Mouse (Mus musculus): Measurements from ENCODE around the gene Serpinb7. TPM values are rescaled to one million over a fixed set of nuclear protein-coding genes. Genes with fewer than 3 reads are reported as not detected.

Serpinb7 gene
- 0.35 and 0.45 TPM in 2 replicates for polyA plus RNA-seq (2015; fragmentation: Nextera tagmentation; extraction: Ambion mirVana)

GRCm38 (mm10) chr1:107399355-107399754, at the start of gene Serpinb7:
TSS of gene Serpinb7 (plus strand) at chr1:107399655.
- H3K27ac ChIP-seq (ENCODE audit: low read length) = no peak within 1 kb of the TSS
- no peak within 1 kb of the TSS for H3K4me3 ChIP-seq (replicated peaks; ENCODE audit: low read length)
- H3K36me3 ChIP-seq (ENCODE audit: control insufficient read depth, insufficient read depth, low read length) = no peaks in the 10 kb centered on the region
- no peaks in the 10 kb centered on the region for H3K4me1 ChIP-seq (ENCODE audit: control insufficient read depth, insufficient read depth, low read length)
- H3K9ac ChIP-seq (ENCODE audit: low read length) = no peak within 1 kb of the TSS
- no peaks in the 10 kb centered on the region for H3K9me3 ChIP-seq (replicated peaks; ENCODE audit: control insufficient read depth, low read length)
- H3K4me2 ChIP-seq (ENCODE audit: low read depth, low read length) = no peak within 1 kb of the TSS
- 74% methylated on average over 3 of the region's 3 CpGs for WGBS
- no peaks in the 10 kb centered on the region for H3K27me3 ChIP-seq (ENCODE audit: control insufficient read depth, insufficient read depth, low read length)
- ATAC-seq (ENCODE audit: insufficient read depth, low FRiP score) = no peak

GRCm38 (mm10) chr1:107350392-107350791, 49.1 kb upstream of the Serpinb7 start:
- Histone ChIP-seq H3K4me3 (replicated peaks; ENCODE audit: low read length) (no peak overlapping the region), H3K4me2 (ENCODE audit: low read depth, low read length) (no peak overlapping the region), H3K4me1 (ENCODE audit: control insufficient read depth, insufficient read depth, low read length) (no peaks in the 10 kb centered on the region), H3K27me3 (ENCODE audit: control insufficient read depth, insufficient read depth, low read length) (no peaks in the 10 kb centered on the region), H3K27ac (ENCODE audit: low read length) (no peak overlapping the region), H3K9me3 (replicated peaks; ENCODE audit: control insufficient read depth, low read length) (no peaks in the 10 kb centered on the region), H3K9ac (ENCODE audit: low read length) (no peak overlapping the region), H3K36me3 (ENCODE audit: control insufficient read depth, insufficient read depth, low read length) (no peaks in the 10 kb centered on the region)
- 31% methylated on average over 3 of the region's 3 CpGs for WGBS
- no peak for ATAC-seq (ENCODE audit: insufficient read depth, low FRiP score)

- H3K27me3 ChIP-seq (ENCODE audit: control insufficient read depth, insufficient read depth, low read length) = no peaks in the 10 kb centered on the region
- H3K4me1 ChIP-seq (ENCODE audit: control insufficient read depth, insufficient read depth, low read length) = no peaks in the 10 kb centered on the region
- H3K9ac ChIP-seq (ENCODE audit: low read length) = no peak overlapping the region
- no peak for ATAC-seq (ENCODE audit: insufficient read depth, low FRiP score)
- 42% methylated on average over 2 of the region's 2 CpGs for WGBS
- no peak overlapping the region for H3K4me3 ChIP-seq (replicated peaks; ENCODE audit: low read length)
- H3K9me3 ChIP-seq (replicated peaks; ENCODE audit: control insufficient read depth, low read length) = no peaks in the 10 kb centered on the region
- no peaks in the 10 kb centered on the region for H3K36me3 ChIP-seq (ENCODE audit: control insufficient read depth, insufficient read depth, low read length)
- no peak overlapping the region for H3K27ac ChIP-seq (ENCODE audit: low read length)
- no peak overlapping the region for H3K4me2 ChIP-seq (ENCODE audit: low read depth, low read length)
These were observed 48.3 kb upstream of the Serpinb7 start for GRCm38 (mm10) chr1:107351115-107351514.

- Histone ChIP-seq H3K27me3 (ENCODE audit: control insufficient read depth, insufficient read depth, low read length) (no peaks in the 10 kb centered on the region), H3K27ac (ENCODE audit: low read length) (no peak overlapping the region), H3K4me2 (ENCODE audit: low read depth, low read length) (no peak overlapping the region), H3K9me3 (replicated peaks; ENCODE audit: control insufficient read depth, low read length) (no peaks in the 10 kb centered on the region), H3K4me1 (ENCODE audit: control insufficient read depth, insufficient read depth, low read length) (no peaks in the 10 kb centered on the region), H3K9ac (ENCODE audit: low read length) (no peak overlapping the region), H3K4me3 (replicated peaks; ENCODE audit: low read length) (no peak overlapping the region), H3K36me3 (ENCODE audit: control insufficient read depth, insufficient read depth, low read length) (no peaks in the 10 kb centered on the region)
- no peak for ATAC-seq (ENCODE audit: insufficient read depth, low FRiP score)
- WGBS = 22% methylated on average over 3 of the region's 3 CpGs
These were observed 46.4 kb upstream of the Serpinb7 start for GRCm38 (mm10) chr1:107353046-107353445.

- Histone ChIP-seq H3K36me3 (ENCODE audit: control insufficient read depth, insufficient read depth, low read length) (no peaks in the 10 kb centered on the region), H3K27ac (ENCODE audit: low read length) (no peak within 1 kb of the TSS), H3K9ac (ENCODE audit: low read length) (no peak within 1 kb of the TSS), H3K4me3 (replicated peaks; ENCODE audit: low read length) (no peak within 1 kb of the TSS), H3K9me3 (replicated peaks; ENCODE audit: control insufficient read depth, low read length) (no peaks in the 10 kb centered on the region), H3K4me2 (ENCODE audit: low read depth, low read length) (no peak within 1 kb of the TSS), H3K4me1 (ENCODE audit: control insufficient read depth, insufficient read depth, low read length) (no peaks in the 10 kb centered on the region), H3K27me3 (ENCODE audit: control insufficient read depth, insufficient read depth, low read length) (no peaks in the 10 kb centered on the region)
- whole genome bisulfite sequencing = 59% methylated on average over 1 of the region's 1 CpGs
- no peak for ATAC-seq (ENCODE audit: insufficient read depth, low FRiP score)
These were observed 38.6 kb upstream of the Serpinb7 start, which contains the start of gene Serpinb11 for GRCm38 (mm10) chr1:107360898-107361297. TSS of gene Serpinb11 (plus strand) at chr1:107361198.

GRCm38 (mm10) chr1:107365973-107366372, 33.5 kb upstream of the Serpinb7 start:
- ATAC-seq (ENCODE audit: insufficient read depth, low FRiP score) = no peak
- Histone ChIP-seq H3K4me3 (replicated peaks; ENCODE audit: low read length) (no peak overlapping the region), H3K36me3 (ENCODE audit: control insufficient read depth, insufficient read depth, low read length) (no peaks in the 10 kb centered on the region), H3K9ac (ENCODE audit: low read length) (no peak overlapping the region), H3K4me1 (ENCODE audit: control insufficient read depth, insufficient read depth, low read length) (no peaks in the 10 kb centered on the region), H3K9me3 (replicated peaks; ENCODE audit: control insufficient read depth, low read length) (no peaks in the 10 kb centered on the region), H3K27me3 (ENCODE audit: control insufficient read depth, insufficient read depth, low read length) (no peaks in the 10 kb centered on the region), H3K27ac (ENCODE audit: low read length) (no peak overlapping the region), H3K4me2 (ENCODE audit: low read depth, low read length) (no peak overlapping the region)
- 68% methylated on average over 7 of the region's 7 CpGs for WGBS

GRCm38 (mm10) chr1:107368944-107369343, 30.5 kb upstream of the Serpinb7 start:
- H3K27me3 ChIP-seq (ENCODE audit: control insufficient read depth, insufficient read depth, low read length) = no peaks in the 10 kb centered on the region
- no peak overlapping the region for H3K4me3 ChIP-seq (replicated peaks; ENCODE audit: low read length)
- H3K27ac ChIP-seq (ENCODE audit: low read length) = no peak overlapping the region
- H3K4me2 ChIP-seq (ENCODE audit: low read depth, low read length) = no peak overlapping the region
- no peaks in the 10 kb centered on the region for H3K9me3 ChIP-seq (replicated peaks; ENCODE audit: control insufficient read depth, low read length)
- no peaks in the 10 kb centered on the region for H3K4me1 ChIP-seq (ENCODE audit: control insufficient read depth, insufficient read depth, low read length)
- no peak overlapping the region for H3K9ac ChIP-seq (ENCODE audit: low read length)
- WGBS = 80% methylated on average over 2 of the region's 2 CpGs
- no peaks in the 10 kb centered on the region for H3K36me3 ChIP-seq (ENCODE audit: control insufficient read depth, insufficient read depth, low read length)
- no peak for ATAC-seq (ENCODE audit: insufficient read depth, low FRiP score)

GRCm38 (mm10) chr1:107376952-107377351, 22.5 kb upstream of the Serpinb7 start:
- Histone ChIP-seq H3K27me3 (ENCODE audit: control insufficient read depth, insufficient read depth, low read length) (no peaks in the 10 kb centered on the region), H3K9ac (ENCODE audit: low read length) (no peak overlapping the region), H3K4me1 (ENCODE audit: control insufficient read depth, insufficient read depth, low read length) (no peaks in the 10 kb centered on the region), H3K36me3 (ENCODE audit: control insufficient read depth, insufficient read depth, low read length) (no peaks in the 10 kb centered on the region), H3K4me2 (ENCODE audit: low read depth, low read length) (no peak overlapping the region), H3K9me3 (replicated peaks; ENCODE audit: control insufficient read depth, low read length) (no peaks in the 10 kb centered on the region), H3K4me3 (replicated peaks; ENCODE audit: low read length) (no peak overlapping the region), H3K27ac (ENCODE audit: low read length) (no peak overlapping the region)
- WGBS = 48% methylated on average over 4 of the region's 4 CpGs
- ATAC-seq (ENCODE audit: insufficient read depth, low FRiP score) = no peak

- H3K36me3 ChIP-seq (ENCODE audit: control insufficient read depth, insufficient read depth, low read length) = no peaks in the 10 kb centered on the region
- no peak overlapping the region for H3K27ac ChIP-seq (ENCODE audit: low read length)
- no peak for ATAC-seq (ENCODE audit: insufficient read depth, low FRiP score)
- no peaks in the 10 kb centered on the region for H3K4me1 ChIP-seq (ENCODE audit: control insufficient read depth, insufficient read depth, low read length)
- H3K27me3 ChIP-seq (ENCODE audit: control insufficient read depth, insufficient read depth, low read length) = no peaks in the 10 kb centered on the region
- no peaks in the 10 kb centered on the region for H3K9me3 ChIP-seq (replicated peaks; ENCODE audit: control insufficient read depth, low read length)
- no peak overlapping the region for H3K4me3 ChIP-seq (replicated peaks; ENCODE audit: low read length)
- no peak overlapping the region for H3K9ac ChIP-seq (ENCODE audit: low read length)
- no peak overlapping the region for H3K4me2 ChIP-seq (ENCODE audit: low read depth, low read length)
These were observed 21.1 kb upstream of the Serpinb7 start for GRCm38 (mm10) chr1:107378368-107378767.

- Histone ChIP-seq H3K27me3 (ENCODE audit: control insufficient read depth, insufficient read depth, low read length) (no peaks in the 10 kb centered on the region), H3K27ac (ENCODE audit: low read length) (no peak overlapping the region), H3K9ac (ENCODE audit: low read length) (no peak overlapping the region), H3K36me3 (ENCODE audit: control insufficient read depth, insufficient read depth, low read length) (no peaks in the 10 kb centered on the region), H3K4me1 (ENCODE audit: control insufficient read depth, insufficient read depth, low read length) (no peaks in the 10 kb centered on the region), H3K4me3 (replicated peaks; ENCODE audit: low read length) (no peak overlapping the region), H3K9me3 (replicated peaks; ENCODE audit: control insufficient read depth, low read length) (no peaks in the 10 kb centered on the region), H3K4me2 (ENCODE audit: low read depth, low read length) (no peak overlapping the region)
- no peak for ATAC-seq (ENCODE audit: insufficient read depth, low FRiP score)
These were observed 18.0 kb upstream of the Serpinb7 start for GRCm38 (mm10) chr1:107381491-107381890.
